In genomic region chr6:49958891-49959290, GRCm38 (mm10) we compare ENCODE assay signal across 11 mouse cellular contexts.
"Had no signal": no experiment of that assay in that cellular context is flagged by ENCODE, and none has a peak within 500 bp of the region (broad histone marks: within the 10 kb centered on the region; RNA-seq: fewer than 3 reads in every experiment).

No protein-coding gene starts in this region.

- DNase-seq: retina, postnatal 1 day; right cerebral cortex, postnatal 14 days; right cerebral cortex, postnatal 25 days; right cerebral cortex, postnatal 4 days; spleen, adult 18-20 months; thymus, adult 18-20 months; thymus, adult 2 months; thymus, postnatal 14 days; thymus, postnatal 25 days; thymus, postnatal 36 days; thymus, postnatal 4 days had no signal
